Mouse (Mus musculus): ENCODE measurements at regions not wholly inside any gene's neighbourhood (a gene's known extent, or its start where the extent isn't known, plus 50 kb on each side); places are given as distances from the start of the nearest gene placed in this dataset.
A peak's percentile ranks its signal among the peaks of the same experiment; 100 is the strongest.

GRCm38 (mm10) chr15:56344973-56345372 lies 1132.5 kb downstream of the Slc22a22 start:
- Histone ChIP-seq H3K9ac (ENCODE audit: low read length) (no peak overlapping the region), H3K27ac (ENCODE audit: low read length) (no peak overlapping the region), H3K4me1 (replicated peaks; ENCODE audit: control insufficient read depth, insufficient read depth, low read length) (no peaks in the 10 kb centered on the region), H3K27me3 (ENCODE audit: control insufficient read depth, insufficient read depth, low read depth, low read length) (no peaks in the 10 kb centered on the region), H3K36me3 (ENCODE audit: control insufficient read depth, insufficient read depth, low read length) (no peaks in the 10 kb centered on the region), H3K4me2 (ENCODE audit: low read depth, low read length) (no peak overlapping the region), H3K9me3 (ENCODE audit: control insufficient read depth, low read length) (no peaks in the 10 kb centered on the region), H3K4me3 (ENCODE audit: low read length) (no peak overlapping the region)
- no peak for ATAC-seq (ENCODE audit: low read depth)
- WGBS: 83% methylated on average over 2 of the region's 2 CpGs

- Histone ChIP-seq H3K4me3 (ENCODE audit: low read length) (no peak overlapping the region), H3K27ac (ENCODE audit: low read length) (no peak overlapping the region), H3K36me3 (ENCODE audit: control insufficient read depth, insufficient read depth, low read length) (no peaks in the 10 kb centered on the region), H3K4me2 (ENCODE audit: low read depth, low read length) (no peak overlapping the region), H3K9ac (ENCODE audit: low read length) (no peak overlapping the region), H3K4me1 (replicated peaks; ENCODE audit: control insufficient read depth, insufficient read depth, low read length) (no peaks in the 10 kb centered on the region), H3K9me3 (ENCODE audit: control insufficient read depth, low read length) (no peaks in the 10 kb centered on the region), H3K27me3 (ENCODE audit: control insufficient read depth, insufficient read depth, low read depth, low read length) (no peaks in the 10 kb centered on the region)
- WGBS: 54% methylated on average over 4 of the region's 4 CpGs
- ATAC-seq (ENCODE audit: low read depth): no peak
These were observed 1133.0 kb downstream of the Slc22a22 start for GRCm38 (mm10) chr15:56344304-56344932.

- H3K9ac ChIP-seq (ENCODE audit: low read length): no peak overlapping the region
- no peaks in the 10 kb centered on the region for H3K9me3 ChIP-seq (ENCODE audit: control insufficient read depth, low read length)
- WGBS: 43% methylated on average over 5 of the region's 5 CpGs
- H3K4me2 ChIP-seq (ENCODE audit: low read depth, low read length): no peak overlapping the region
- no peaks in the 10 kb centered on the region for H3K36me3 ChIP-seq (ENCODE audit: control insufficient read depth, insufficient read depth, low read length)
- H3K4me1 ChIP-seq (replicated peaks; ENCODE audit: control insufficient read depth, insufficient read depth, low read length): 0 out of 2 replicates have a peak, but pooled peaks cover 2% of the 10 kb centered on the region
- no peak overlapping the region for H3K27ac ChIP-seq (ENCODE audit: low read length)
- ATAC-seq (ENCODE audit: low read depth): no peak
- H3K27me3 ChIP-seq (ENCODE audit: control insufficient read depth, insufficient read depth, low read depth, low read length): no peaks in the 10 kb centered on the region
- no peak overlapping the region for H3K4me3 ChIP-seq (ENCODE audit: low read length)
These were observed 1139.5 kb downstream of the Slc22a22 start for GRCm38 (mm10) chr15:56337879-56338278.

- H3K4me1 ChIP-seq (replicated peaks; ENCODE audit: control insufficient read depth, insufficient read depth, low read length): 0 out of 2 replicates have a peak, but pooled peaks cover 2% of the 10 kb centered on the region
- 35% methylated on average over 5 of the region's 5 CpGs for WGBS
- no peaks in the 10 kb centered on the region for H3K27me3 ChIP-seq (ENCODE audit: control insufficient read depth, insufficient read depth, low read depth, low read length)
- H3K4me3 ChIP-seq (ENCODE audit: low read length): no peak overlapping the region
- H3K4me2 ChIP-seq (ENCODE audit: low read depth, low read length): no peak overlapping the region
- H3K27ac ChIP-seq (ENCODE audit: low read length): no peak overlapping the region
- H3K36me3 ChIP-seq (ENCODE audit: control insufficient read depth, insufficient read depth, low read length): no peaks in the 10 kb centered on the region
- no peak overlapping the region for H3K9ac ChIP-seq (ENCODE audit: low read length)
- ATAC-seq (ENCODE audit: low read depth): 0 out of 2 replicates have a peak, but pooled peaks have one; percentile 15
- no peaks in the 10 kb centered on the region for H3K9me3 ChIP-seq (ENCODE audit: control insufficient read depth, low read length)
These were observed 1141.0 kb downstream of the Slc22a22 start for GRCm38 (mm10) chr15:56336449-56336848.

- H3K9me3 ChIP-seq (ENCODE audit: control insufficient read depth, low read length): no peaks in the 10 kb centered on the region
- 0 out of 2 replicates have a peak, but pooled peaks cover 2% of the 10 kb centered on the region for H3K4me1 ChIP-seq (replicated peaks; ENCODE audit: control insufficient read depth, insufficient read depth, low read length)
- no peaks in the 10 kb centered on the region for H3K36me3 ChIP-seq (ENCODE audit: control insufficient read depth, insufficient read depth, low read length)
- no peaks in the 10 kb centered on the region for H3K27me3 ChIP-seq (ENCODE audit: control insufficient read depth, insufficient read depth, low read depth, low read length)
- no peak overlapping the region for H3K4me3 ChIP-seq (ENCODE audit: low read length)
- H3K9ac ChIP-seq (ENCODE audit: low read length): no peak overlapping the region
- no peak overlapping the region for H3K27ac ChIP-seq (ENCODE audit: low read length)
- 79% methylated on average over 2 of the region's 2 CpGs for WGBS
- no peak for ATAC-seq (ENCODE audit: low read depth)
- H3K4me2 ChIP-seq (ENCODE audit: low read depth, low read length): no peak overlapping the region
These were observed 1142.4 kb downstream of the Slc22a22 start for GRCm38 (mm10) chr15:56335011-56335410.

GRCm38 (mm10) chr15:56320501-56320900 lies 1156.9 kb downstream of the Slc22a22 start:
- Histone ChIP-seq H3K4me1 (replicated peaks; ENCODE audit: control insufficient read depth, insufficient read depth, low read length) (no peaks in the 10 kb centered on the region), H3K4me2 (ENCODE audit: low read depth, low read length) (no peak overlapping the region), H3K4me3 (ENCODE audit: low read length) (no peak overlapping the region), H3K9me3 (ENCODE audit: control insufficient read depth, low read length) (no peaks in the 10 kb centered on the region), H3K27ac (ENCODE audit: low read length) (no peak overlapping the region), H3K9ac (ENCODE audit: low read length) (no peak overlapping the region), H3K36me3 (ENCODE audit: control insufficient read depth, insufficient read depth, low read length) (no peaks in the 10 kb centered on the region), H3K27me3 (ENCODE audit: control insufficient read depth, insufficient read depth, low read depth, low read length) (no peaks in the 10 kb centered on the region)
- no peak for ATAC-seq (ENCODE audit: low read depth)

GRCm38 (mm10) chr15:56294910-56295438 lies 1182.5 kb downstream of the Slc22a22 start:
- Histone ChIP-seq H3K4me1 (replicated peaks; ENCODE audit: control insufficient read depth, insufficient read depth, low read length) (no peaks in the 10 kb centered on the region), H3K4me2 (ENCODE audit: low read depth, low read length) (no peak overlapping the region), H3K9ac (ENCODE audit: low read length) (no peak overlapping the region), H3K4me3 (ENCODE audit: low read length) (no peak overlapping the region), H3K36me3 (ENCODE audit: control insufficient read depth, insufficient read depth, low read length) (no peaks in the 10 kb centered on the region), H3K9me3 (ENCODE audit: control insufficient read depth, low read length) (no peaks in the 10 kb centered on the region), H3K27me3 (ENCODE audit: control insufficient read depth, insufficient read depth, low read depth, low read length) (no peaks in the 10 kb centered on the region), H3K27ac (ENCODE audit: low read length) (no peak overlapping the region)
- 56% methylated on average over 3 of the region's 3 CpGs for WGBS
- no peak for ATAC-seq (ENCODE audit: low read depth)

DNA sequence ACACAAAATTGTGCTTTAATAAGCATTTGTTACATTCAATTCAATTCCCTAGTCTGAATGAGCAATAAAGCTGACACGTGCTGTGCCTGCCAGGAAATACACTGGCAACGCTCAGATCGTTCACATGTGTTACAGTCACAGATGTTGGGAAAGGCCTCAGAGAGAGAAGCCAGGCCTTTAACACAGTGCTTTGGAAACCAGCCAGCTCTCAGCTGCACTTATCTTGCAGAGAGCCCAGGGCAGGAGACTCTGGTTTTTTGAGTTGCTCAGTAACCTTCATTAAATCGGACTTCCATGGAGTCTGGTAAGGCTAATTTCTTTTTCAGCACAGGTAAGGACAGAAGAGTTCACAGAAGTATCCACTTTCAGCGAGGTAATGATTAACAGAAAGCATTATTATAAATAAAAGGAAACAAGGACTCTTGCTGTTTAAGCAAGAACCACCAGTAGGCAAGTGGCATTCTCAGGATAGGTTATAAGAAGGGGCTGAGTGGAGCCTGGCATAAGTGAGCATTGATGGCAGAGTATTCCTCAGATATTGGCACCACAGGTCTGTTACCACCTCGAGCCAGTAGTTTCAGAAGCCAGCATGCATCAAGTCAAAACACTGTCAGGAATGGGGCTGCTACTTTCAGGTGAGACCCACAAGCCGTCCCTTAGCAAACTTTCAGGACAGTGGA lies 1198.7 kb downstream of the Slc22a22 start:
- H3K9ac ChIP-seq (ENCODE audit: low read length): no peak overlapping the region
- no peak overlapping the region for H3K4me3 ChIP-seq (ENCODE audit: low read length)
- H3K27ac ChIP-seq (ENCODE audit: low read length): no peak overlapping the region
- 23% methylated on average over 7 of the region's 7 CpGs for WGBS
- no peaks in the 10 kb centered on the region for H3K27me3 ChIP-seq (ENCODE audit: control insufficient read depth, insufficient read depth, low read depth, low read length)
- H3K4me2 ChIP-seq (ENCODE audit: low read depth, low read length): no peak overlapping the region
- peaks cover 8% of the 10 kb centered on the region; the same call in 1 of the 2 replicates for H3K4me1 ChIP-seq (replicated peaks; ENCODE audit: control insufficient read depth, insufficient read depth, low read length)
- no peaks in the 10 kb centered on the region for H3K9me3 ChIP-seq (ENCODE audit: control insufficient read depth, low read length)
- no peaks in the 10 kb centered on the region for H3K36me3 ChIP-seq (ENCODE audit: control insufficient read depth, insufficient read depth, low read length)
- peak; percentile 97 for ATAC-seq (ENCODE audit: low read depth)

DNA sequence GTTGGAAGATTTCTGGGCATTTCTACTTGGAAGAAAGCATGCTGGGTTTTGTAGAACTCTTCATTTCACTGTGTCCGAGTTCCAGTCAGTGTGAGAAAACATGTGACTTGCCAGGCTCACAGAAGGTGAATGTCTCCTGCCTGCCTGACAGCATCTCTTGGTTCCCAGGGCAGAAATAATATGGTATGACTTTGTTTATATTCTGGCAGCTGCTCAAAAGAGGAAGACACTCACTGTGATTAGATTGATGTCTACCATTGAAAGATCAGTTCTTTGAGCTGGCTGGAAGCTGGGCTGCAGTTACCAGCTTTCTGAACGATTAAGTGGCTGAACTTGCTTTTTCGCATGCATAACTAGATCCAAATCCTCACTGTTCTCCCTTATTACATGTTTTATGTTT lies 1199.4 kb downstream of the Slc22a22 start:
- no peak overlapping the region for H3K4me2 ChIP-seq (ENCODE audit: low read depth, low read length)
- WGBS: 38% methylated on average over 3 of the region's 3 CpGs
- H3K4me3 ChIP-seq (ENCODE audit: low read length): no peak overlapping the region
- H3K9me3 ChIP-seq (ENCODE audit: control insufficient read depth, low read length): no peaks in the 10 kb centered on the region
- ATAC-seq (ENCODE audit: low read depth): 0 out of 2 replicates have a peak, but pooled peaks have one; percentile 15
- H3K4me1 ChIP-seq (replicated peaks; ENCODE audit: control insufficient read depth, insufficient read depth, low read length): peaks cover 8% of the 10 kb centered on the region; the same call in 1 of the 2 replicates
- no peaks in the 10 kb centered on the region for H3K27me3 ChIP-seq (ENCODE audit: control insufficient read depth, insufficient read depth, low read depth, low read length)
- no peaks in the 10 kb centered on the region for H3K36me3 ChIP-seq (ENCODE audit: control insufficient read depth, insufficient read depth, low read length)
- no peak overlapping the region for H3K27ac ChIP-seq (ENCODE audit: low read length)
- no peak overlapping the region for H3K9ac ChIP-seq (ENCODE audit: low read length)

Measured in lung, embryonic 16.5 days (tissue).